Mouse (Mus musculus) mouse embryonic stem cell (cell line): ENCODE results near the gene Nova2.

Experiments
- in situ Hi-C, 2 experiments: fragments of 300-500 bp; cut with MboI; formaldehyde crosslinking; loops; 1 replicate in 1 of 2; 3 replicates in 1 of 2; pipeline ENCODE4 v1.14.3; 2019 to 2020; ENCODE audit warnings: low sequenced_read_pairs in 2 of 2, low pct_unique_long_range_greater_than_20kb in 1 of 2, mixed read lengths in 1 of 2; ENCODE audit not compliant: unreplicated experiment in 1 of 2

Nova2 gene

DNA sequence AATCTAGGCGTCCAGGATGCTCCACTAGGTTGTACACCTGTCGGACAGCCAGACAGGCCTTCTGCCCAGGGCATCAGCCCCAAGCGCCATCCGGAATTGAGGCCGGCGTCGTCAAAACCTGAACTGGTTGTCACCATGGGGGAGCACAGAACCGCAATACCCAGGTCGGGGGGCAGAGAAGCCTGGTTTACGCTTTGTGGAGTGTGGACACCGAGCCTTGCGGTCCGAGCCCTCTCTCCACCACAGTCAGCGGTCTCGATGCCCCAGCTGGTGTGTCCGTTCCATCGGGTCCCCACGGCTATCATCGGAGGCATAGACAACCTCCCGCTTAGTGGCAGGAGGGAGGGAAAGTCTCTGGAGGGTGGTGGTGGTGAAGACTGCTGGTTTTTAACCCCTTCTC lies 37.1 kb downstream of the Nova2 start:
- in situ Hi-C loops, result loop anchor here in 1 of 2 experiments (10.0 kb wide), 1 partner anchor 68 kb away; no protein-coding TSS in a partner anchor

DNA sequence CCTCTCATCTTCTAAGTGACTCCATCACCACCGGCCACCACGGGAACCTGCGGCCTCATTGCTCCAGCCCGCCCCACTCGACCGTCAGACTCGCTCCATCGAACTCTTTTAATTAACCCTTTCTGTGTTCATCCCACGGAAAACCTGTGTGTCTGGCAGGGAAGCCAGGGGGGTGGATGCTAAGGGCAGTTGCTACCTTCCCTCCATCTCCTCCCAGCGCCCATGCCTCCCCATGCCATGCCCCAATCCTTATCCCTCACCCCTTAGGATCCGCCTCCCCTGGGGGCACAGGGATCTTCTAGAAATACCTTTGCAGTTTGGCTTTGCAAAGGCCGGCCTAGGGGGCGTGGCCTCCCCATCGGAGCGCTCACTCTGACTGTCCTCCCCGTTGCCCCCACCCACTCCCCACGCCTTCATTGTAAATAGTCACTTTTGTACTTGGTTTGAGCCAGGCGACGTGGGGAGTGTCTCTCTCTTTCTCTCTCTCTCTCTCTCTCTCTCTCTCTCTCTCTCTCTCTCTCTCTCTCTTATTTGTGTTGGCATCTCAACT lies 37.7 kb downstream of the Nova2 start:
- in situ Hi-C loops, result loop anchor here in 1 of 2 experiments (10.0 kb wide), 1 partner anchor 69 kb away; no protein-coding TSS in a partner anchor

DNA sequence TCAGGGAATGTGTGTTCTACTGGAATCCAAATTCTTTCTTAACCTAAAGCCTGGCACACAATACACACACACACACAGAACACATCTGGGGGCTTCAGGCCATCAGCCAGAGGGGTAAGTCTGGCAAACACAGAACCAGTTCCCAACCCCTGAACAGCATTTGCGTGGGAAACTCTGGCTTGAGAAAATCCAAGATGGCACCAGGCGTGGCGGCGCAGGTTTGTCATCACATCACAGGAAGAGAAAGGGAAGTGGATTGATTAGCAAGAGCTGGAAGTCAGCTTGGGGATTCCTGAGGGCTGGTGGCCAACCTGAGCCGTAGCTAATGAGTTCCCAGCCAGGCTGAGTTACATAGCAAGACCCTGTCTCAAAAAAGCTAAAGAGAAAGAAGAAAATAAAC lies 39.6 kb downstream of the Nova2 start:
- in situ Hi-C loops, result loop anchor here in 1 of 2 experiments (10.0 kb wide), 1 partner anchor 71 kb away; no protein-coding TSS in a partner anchor

DNA sequence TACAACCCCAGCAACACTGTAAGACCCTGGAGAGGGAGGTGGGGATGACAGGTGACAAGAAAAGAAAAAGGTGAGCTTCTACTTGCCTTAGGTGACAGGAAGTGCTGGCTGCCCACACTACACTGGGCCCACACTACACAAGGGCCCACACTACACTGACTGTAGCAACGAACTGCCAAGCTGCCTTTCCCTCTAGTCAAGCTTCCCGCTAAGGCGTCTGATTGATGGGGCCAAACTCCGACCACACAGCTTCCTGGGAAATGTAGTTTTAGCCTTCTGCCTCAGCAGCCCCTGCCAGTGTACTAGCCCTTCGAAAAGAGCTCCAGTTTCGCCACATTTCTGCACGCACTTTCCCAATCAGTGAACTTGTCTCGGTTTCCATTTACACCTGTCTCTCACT lies 41.9 kb downstream of the Nova2 start:
- in situ Hi-C loops, result loop anchor here in 1 of 2 experiments (10.0 kb wide), 1 partner anchor 73 kb away; no protein-coding TSS in a partner anchor

DNA sequence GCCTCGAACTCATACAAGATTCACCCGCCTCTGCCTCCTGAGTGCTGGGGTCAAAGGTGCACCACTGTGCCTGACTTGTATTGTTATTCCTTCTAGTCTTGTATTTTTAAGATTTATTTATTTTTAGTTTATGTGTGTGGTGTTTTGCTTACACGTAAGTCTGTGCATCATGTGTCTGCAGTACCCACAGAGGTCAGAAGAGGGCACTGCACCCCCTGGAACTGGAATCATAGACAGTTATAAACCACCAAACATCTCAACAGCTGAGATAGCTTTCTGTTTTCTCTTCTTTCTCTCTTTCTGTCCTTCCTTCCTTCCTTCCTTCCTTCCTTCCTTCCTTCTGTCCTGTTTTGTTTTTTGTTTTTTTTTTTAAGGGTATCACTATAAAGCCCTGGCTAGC lies 45.3 kb downstream of the Nova2 start:
- in situ Hi-C loops, result no loop called here

DNA sequence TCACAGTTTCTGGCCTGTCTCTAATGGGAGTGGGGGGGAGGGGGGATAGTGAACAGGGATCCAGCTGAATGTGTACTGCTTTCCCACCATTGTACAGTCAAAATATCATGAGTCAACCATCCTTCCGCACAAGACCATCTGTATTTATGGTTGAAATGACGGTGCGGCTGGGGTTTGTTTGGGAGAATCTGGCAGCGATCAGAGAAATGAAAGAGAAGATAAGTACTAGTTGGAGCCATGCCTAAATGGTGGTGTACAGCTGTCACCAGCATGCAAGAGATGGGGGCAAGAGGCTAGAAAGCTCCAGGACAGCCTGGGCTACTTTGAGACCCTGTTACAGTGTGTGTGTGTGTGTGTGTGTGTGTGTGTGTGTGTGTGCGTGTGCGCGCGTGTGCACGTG lies 52.7 kb downstream of the Nova2 start:
- in situ Hi-C loops, result no loop called here

DNA sequence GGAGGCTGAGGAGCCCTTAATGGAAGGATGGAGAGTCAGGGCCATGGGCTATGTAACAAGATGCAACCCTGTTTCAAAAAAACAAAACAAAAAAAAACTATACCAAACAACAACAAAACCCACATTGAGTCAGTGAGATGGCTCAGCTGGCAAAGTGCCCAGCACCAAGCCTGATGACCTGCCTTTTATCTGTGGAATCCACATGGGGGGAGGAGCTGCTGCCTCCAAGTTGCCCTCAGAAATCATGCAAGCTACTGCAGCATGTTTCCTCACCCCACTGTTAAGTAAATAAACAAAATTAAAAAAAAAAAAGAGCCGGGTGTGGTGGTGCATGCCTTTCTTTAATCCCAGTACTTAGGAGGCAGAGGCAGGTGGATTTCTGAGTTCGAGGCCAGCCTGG lies 60.8 kb downstream of the Nova2 start:
- in situ Hi-C loops, result no loop called here

DNA sequence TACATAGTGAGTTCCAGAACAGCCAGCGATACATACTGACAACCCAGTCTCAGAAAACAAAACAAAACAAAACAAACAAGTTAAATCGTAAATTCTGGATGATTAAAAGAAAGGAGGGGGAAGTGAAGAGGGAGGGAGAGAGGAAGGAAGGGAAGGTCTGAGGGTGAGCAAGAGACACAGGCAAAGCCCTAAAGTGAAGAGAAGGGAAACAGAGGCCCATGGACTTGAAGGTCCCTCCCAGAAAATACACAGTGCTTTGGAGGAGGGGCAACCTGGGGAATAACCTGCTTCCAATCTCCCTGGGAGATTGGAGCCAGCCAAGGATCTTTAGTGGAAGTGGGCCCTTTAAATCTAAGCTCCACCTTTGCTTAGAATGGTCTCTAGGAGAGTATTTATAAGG lies 61.4 kb downstream of the Nova2 start, which contains the start of gene Nanos2:
TSS of gene Nanos2 (plus strand) at position 301 of the 400 bp plus-strand sequence.
- in situ Hi-C loops, result no loop called here

DNA sequence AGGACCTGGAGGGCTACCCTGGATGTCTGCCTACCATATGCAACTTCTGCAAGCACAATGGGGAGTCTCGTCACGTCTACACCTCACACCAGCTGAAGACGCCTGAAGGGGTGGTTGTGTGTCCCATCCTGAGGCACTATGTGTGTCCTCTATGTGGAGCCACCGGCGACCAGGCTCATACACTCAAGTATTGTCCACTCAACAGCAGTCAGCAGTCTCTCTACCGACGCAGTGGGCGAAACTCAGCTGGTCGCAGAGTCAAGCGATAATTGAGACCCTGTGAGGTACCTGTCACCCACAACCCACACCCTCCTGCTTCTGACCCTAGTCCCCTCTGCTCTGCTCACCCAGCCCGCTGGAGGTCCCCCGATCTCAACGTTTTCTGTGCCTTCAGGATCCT lies 62.1 kb downstream of the Nova2 start:
- in situ Hi-C loops, result no loop called here

DNA sequence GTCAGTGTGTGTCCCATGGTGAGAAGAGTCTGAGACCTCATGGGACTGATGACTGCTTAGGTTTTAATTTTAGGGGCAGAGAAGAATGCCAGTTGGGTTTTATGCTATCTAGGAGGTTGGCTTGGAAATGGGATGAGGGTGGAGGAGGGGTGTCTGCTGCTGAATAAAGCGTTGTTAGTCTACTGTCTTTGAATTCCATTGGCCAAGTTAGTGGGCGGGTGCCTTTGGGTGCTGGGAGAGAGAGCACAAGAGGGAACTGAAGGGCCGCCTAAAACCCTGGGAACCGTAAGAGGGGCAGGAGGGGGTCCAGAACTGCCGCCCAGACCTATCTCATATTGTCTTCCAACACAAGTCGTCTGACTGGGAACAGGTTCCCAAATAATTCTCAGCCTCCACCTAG lies 63.1 kb downstream of the Nova2 start:
- in situ Hi-C loops, result no loop called here

DNA sequence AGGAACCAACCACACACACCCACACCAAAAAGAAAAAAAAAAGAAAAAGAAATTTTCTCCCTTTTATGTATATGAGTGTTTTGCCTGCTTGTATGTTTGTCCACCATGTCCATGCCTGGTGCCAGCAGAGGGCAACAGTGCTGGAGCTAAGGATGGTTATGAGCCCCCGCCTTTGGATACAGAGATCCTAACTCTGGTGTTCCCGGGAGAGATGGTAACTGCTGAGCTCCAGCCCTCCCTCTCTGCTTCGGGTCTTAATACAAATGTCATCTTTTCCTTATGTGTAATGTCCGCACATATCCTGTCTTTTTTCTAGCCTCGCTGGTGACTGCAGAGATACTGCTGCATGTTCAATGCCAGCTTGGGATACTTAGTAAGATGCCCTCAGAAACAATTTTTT lies 64.3 kb downstream of the Nova2 start:
- in situ Hi-C loops, result no loop called here

DNA sequence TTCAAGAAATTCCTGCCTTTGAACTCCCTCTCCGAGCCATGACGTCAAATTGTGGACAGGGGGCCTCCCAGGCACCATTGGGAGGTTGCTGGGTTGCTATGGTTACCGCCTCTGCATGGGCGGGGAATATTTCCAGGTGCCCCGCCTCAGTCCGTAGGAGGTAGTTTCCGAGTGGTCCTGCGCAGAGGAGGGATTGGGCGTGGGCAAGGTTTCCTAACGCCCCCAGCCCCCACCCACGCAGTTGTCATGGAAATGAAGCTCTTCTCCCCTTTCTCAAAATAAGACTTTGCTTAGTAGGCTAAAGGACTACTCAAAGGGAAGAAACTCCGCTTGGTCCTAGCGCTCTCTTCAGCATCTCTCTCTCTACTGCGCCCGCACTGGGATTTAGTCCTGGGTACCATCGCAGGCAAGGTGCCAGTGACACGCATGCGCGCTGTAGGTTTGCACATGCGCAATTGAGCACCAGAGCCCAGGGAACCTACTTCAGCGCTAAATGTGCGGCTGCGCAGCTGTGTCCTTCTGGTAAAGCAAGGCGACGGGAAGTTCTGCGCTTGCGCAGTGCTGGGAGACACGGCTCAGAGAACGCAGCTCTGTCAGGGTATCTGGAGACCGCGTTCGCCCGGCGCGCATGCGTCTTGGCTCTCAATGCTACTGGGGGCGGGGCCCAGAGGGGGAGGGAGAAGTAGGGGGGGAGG lies 65.1 kb downstream of the Nova2 start, which contains the start of gene Mypop:
TSS of gene Mypop (plus strand) at position 645 of the 695 bp plus-strand sequence.
- in situ Hi-C loops, result no loop called here

DNA sequence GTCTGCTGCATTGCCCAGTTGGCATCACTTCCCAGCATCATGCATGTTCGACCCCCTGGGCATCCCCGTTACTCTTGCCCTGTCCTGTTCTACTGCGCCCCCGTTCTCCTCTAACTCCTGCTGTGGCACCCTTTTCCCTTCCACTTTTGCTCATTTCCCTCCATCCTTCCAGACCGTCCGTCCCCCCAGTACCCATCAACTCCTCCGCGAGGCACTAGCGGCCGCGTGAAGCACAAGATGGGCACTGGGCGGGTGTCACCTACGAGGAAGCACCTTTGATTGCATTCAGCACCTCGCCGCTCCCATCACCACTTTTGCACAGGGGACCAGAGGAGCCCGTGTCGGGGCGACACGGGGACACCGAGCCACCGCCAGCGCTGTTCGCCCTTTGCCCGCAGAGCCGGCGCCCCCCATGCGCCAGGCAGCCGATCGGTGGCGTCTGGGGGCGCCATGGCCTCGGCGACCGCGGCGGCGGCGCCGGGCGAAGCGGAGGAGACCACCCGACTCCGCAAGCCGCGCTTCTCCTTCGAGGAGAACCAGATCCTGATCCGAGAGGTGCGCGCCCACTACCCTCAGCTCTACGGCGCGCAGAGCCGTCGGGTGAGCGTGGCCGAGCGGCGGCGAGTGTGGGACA lies 66.1 kb downstream of the Nova2 start:
- in situ Hi-C loops, result no loop called here

DNA sequence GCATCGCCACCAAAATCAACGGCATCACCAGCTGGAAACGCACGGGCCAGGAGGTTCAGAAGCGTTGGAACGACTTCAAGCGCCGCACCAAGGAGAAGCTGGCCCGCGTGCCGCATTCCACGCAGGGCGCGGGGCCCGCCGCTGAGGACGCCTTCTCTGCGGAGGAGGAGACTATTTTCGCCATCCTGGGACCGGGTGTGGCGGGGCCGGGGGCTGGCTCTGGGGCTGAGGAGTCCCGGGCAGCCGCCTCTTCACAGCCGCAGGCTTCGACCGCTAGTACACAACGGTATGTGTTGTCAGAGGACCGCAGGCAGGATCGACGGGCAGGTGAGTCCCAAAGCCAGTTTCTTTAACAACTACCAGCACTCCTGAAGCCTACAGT lies 66.6 kb downstream of the Nova2 start:
- in situ Hi-C loops, result no loop called here

DNA sequence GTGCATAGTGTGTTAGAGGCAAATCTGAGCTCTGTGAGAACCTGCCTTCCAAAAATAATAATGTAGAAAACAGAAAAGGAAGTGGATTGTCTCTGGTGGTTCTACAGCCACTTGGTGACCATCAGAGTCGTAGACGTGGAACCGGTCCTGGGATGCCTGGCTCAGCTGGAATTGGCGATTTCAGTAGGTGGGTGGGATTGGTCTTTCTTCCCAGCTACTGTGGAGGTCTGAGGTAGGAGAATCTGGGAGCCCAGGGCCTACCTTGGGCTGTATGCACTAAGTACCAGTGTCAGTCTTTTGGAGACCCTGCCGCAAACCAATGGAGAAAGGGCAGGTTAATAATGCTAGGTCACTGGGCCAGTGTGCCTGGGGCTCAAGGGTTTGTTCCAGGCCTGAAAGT lies 67.3 kb downstream of the Nova2 start:
- in situ Hi-C loops, result no loop called here

DNA sequence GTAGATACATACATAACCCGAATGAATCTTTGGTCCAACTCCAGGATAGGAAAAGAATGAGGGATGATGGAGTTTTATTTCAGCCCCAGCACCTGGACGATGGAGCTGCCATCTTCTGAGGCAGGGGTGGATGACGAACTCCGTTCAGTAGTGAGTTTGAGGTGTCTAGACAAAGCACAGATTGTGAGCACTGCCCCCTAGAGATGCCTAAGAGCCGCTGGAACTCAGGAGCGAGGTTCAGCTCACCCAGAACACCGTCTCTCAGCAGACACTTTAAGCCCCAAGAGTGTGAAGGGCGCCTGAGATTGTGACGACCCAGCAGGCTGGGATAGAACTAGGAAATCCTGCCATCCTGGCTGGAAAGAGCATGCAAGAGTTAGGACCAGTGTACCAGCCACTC lies 73.1 kb downstream of the Nova2 start:
- in situ Hi-C loops, result no loop called here

DNA sequence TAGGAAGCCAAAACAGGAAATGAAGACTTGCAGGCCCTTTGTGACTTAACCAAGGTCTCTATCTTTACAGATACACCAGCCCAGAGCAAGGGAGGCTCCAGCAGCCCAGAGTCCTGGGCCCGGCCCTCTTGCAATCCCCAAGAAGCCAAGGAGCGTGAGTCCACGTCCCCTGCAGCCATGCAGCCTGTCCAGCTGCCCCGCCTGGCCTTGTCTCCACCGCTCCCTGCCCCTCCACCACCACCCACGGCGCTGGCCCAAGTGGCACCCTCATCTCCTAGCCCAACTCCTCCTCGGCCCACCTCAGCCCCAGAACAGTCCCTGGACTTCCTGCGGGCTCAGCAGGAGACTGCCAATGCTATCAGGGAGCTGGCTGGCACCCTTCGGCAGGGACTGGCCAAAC lies 74.7 kb downstream of the Nova2 start:
- in situ Hi-C loops, result no loop called here

DNA sequence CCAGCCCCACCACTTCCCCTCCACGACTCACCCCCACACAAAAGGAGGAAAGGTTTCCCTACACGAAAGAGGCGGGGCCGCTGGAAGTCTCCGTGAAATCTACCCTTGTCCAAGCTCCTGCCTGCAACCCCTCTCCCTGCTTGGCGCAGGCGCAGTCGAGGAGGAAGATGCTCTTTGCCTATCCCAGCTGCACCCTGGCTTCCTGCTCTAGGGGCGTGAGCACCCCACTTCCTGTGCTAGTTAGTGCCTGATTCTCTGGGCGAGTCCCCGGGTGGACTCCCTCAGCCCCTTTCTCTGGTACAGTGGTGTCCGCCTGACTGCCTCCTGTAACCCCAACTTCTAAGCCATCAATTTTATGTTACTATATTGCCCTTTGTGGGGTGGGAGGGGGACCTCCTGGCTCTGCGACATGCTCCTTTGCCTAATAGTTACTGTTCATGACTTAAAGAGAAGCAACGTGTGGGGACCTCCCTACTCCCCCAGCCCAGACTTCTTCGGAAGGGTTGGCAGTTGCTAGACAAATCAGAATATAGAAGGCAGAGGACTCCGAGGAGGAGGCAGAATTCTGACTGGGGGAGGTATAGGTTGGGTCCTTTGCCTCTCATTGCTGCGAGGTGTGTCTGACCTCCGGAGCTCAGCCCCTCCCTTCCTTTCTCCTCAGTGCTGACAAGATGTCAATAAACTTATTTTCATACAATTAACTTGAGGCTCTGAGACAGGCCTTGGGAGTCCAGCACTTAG lies 75.5 kb downstream of the Nova2 start:
- in situ Hi-C loops, result no loop called here

DNA sequence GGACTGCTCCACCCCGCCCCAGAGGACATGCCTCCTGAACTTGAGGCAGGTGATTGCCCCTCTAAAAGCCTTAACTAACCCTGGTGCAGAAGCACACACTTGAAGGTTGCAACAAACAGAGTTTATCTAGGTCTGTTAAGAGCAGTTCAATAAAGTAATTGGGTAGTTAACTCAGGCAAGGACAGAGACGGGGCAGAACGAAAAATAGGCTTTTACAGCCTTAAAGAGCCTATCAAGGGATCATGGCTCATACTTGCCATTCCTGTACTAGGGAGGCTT lies 76.1 kb downstream of the Nova2 start:
- in situ Hi-C loops, result no loop called here
